Mouse (Mus musculus) brain, embryonic 14.5 days (tissue): Measurements from ENCODE around the gene Scd4.

Experiments
- CTCF ChIP-seq: fragments of 200-500 bp; IDR thresholded peaks from 2 replicates; pipeline ENCODE4 v1.5.1; 2012; ENCODE audit warnings: inconsistent platforms, mild to moderate bottlenecking, moderate library complexity, borderline replicate concordance; ENCODE audit not compliant: insufficient read depth, insufficient read length; ENCODE audit errors: extremely low read depth
- POLR2A ChIP-seq: fragments of 200-500 bp; IDR thresholded peaks from 2 replicates; pipeline ENCODE4 v1.6.1; 2012; ENCODE audit warnings: mild to moderate bottlenecking, inconsistent platforms, borderline replicate concordance; ENCODE audit not compliant: poor library complexity, insufficient read depth, insufficient read length, severe bottlenecking; ENCODE audit errors: extremely low read depth

DNA sequence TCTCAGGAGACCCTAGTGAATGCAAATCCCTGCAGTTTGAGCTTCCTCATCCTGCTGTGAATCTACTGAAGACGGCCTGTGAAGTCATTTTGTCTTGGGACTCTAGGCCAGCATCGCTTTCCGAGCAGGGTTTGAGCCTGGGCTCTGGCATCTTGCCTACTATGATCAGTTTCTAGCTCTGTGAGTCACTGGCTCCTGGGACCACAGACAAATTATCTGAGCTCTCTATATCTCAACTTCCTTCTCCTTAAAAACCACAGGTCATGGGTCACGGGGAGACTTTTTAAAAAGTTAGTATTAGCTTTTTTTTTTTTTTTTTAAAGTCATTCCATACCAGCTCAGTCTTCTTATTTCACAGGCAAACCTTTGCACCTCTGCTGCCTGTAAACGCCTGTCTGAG is 981 bp upstream of the Scd4 start:
- TF ChIP-seq POLR2A (no peak), CTCF (no peak)
